Mouse (Mus musculus) adipocyte (in vitro differentiated cells): ENCODE measurements around the gene Bace1.
"Not testable (repeated sequence)": the region's sequence is repeated elsewhere in the genome, so short reads cannot be mapped to it uniquely, and the experiment has no call there.

Source experiments
- DNase-seq: peaks from one replicate; pipeline ENCODE4 v3.0.0-alpha.2; 2016; ENCODE audit warnings: low spot score

The Bace1 gene

DNA sequence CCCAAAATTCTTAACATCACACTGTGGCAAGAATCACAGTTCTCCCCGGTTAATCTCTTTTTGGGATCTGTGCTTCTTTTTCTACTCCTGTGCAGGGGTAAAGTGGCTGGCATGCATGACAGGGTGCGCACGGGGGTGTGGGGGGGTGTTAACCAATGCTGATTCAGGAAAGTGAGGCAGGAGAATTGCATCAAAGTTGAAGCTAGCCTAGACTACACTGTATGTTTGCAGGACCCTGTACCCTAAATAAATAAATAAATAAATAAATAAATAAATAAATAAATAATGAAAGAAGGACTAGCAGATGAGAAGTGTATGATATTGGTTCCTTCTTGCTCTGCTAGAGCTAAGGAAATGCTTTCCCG, 329 bp upstream of the Bace1 start:
- no peak for DNase-seq

DNA sequence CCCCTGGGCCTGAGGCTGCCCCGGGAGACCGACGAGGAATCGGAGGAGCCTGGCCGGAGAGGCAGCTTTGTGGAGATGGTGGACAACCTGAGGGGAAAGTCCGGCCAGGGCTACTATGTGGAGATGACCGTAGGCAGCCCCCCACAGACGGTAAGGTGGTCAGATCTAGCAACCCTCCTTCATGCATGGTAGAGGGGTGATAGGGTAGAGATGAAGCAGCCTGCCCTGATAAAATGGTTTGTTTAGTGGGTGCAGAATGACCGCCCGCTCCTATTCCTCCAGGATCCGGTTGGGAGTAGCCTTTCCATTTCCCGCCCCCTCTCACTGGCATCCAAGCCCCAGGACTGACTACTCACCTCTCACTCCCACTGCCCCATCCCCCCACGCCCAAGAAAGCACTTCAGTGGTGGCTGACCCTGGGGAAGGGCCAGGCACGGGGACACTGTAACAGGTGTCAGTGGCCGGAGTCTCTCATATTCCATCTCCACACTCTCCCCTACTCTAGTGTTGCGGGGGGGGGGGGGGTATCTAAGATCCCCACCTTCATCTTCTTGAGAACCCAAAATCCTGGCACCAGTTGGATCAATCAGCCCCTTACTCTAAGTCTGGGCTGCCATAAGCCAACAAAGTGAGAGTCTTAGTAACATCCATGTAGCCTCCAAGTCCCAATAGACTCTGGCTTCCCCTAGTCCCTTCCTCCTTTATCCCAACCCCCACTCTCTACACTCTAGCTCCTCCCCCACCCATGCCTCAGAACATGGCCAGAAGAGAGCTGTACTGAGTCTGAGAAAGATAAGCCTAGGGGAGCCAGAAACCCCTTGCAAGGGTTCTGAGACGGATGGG, 980 bp downstream of the Bace1 start:
- no peak for DNase-seq

DNA sequence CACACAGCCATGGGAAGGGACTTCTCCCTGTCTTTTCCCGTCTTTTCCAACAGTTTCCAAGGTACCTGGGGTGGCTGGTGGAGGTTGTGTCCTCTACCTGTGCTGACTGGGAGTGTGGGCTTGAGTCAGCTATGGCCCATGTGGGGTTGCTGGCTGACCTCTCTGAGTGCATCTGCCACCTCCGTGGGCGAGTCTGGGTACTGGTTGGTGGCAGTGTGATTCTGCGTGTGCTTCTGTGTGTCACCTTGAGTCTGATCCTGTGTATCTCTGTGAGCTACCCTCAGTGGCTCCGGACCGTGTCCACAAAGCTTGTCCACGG, 1.6 kb downstream of the Bace1 start:
- no peak for DNase-seq

DNA sequence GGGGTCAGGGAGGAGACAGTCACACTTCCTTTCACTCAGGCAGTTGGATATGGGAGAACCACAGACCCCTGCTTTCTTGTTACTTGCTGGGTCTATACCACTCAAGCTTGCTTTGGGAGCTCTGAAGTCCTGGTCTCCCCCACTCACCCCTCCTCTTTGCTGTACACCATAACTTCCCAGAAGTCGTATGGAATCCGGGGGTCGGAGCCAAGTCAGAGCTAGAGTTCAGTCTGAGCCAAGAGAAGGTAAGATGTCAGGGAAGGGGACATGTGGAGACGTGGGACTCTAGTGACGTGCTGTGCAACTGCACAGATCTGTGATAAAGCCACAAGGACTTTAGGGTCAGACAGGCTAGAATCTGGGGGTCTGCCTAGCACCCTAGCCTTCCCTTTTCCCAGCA, 2.0 kb downstream of the Bace1 start:
- no peak for DNase-seq

DNA sequence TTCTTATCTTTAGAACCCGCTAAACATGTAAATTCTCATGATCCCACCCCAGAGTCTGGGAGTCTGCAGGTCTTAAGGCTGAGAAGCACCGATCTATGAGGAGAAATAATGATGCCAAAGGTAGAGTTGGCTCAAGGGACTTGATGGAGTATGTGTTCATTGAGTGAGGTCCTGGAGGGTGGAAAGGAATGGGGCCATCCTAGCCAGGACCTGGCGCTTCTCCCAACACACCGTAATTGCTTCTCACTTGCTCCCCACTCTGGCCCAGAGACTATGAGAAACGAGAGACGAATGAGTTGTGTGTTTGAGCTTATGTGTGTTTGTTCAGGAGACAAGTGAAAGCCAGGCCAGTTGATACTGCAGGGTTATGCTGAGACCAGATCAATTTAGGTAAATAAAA, 3.1 kb downstream of the Bace1 start:
- no peak for DNase-seq

DNA sequence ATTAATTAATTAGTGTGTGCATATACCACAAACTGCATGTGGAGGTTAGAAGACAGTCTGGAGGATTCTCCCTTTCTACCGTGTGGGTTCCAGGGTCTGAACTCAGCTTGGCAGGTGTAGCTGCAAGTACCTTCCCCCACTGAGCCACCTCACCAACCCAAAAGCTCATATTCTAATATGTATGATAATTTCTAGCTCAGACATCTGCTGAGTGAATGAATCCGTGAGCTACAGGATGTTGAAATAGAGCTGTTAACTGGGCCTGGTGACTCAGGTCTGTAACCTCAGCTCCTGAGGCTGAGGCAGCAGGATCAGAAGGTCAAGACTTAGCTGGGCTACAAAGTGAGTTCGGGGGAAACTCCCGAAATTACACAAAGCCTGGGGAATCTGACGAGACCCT, 4.6 kb downstream of the Bace1 start:
- no peak for DNase-seq

DNA sequence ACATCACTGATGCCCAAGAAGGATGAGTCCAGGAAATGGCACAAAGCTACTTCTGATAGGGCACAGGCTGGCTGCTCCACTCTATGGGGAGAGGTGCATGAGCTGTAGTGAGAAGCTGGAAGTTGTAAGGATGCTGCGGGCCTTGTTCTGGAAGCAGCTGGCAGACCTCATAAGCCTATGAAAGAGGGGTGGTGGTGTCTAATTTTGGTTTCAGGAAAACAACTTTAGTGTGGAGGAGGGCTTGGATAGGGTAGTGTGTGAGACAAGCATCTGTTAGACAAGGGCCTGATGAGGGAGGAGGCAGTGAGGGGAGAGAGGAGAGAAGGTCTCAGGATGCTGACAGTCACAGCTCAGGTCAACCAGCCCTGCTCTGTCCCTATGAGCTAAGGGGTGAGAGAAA, 5.4 kb downstream of the Bace1 start:
- DNase-seq: no peak

DNA sequence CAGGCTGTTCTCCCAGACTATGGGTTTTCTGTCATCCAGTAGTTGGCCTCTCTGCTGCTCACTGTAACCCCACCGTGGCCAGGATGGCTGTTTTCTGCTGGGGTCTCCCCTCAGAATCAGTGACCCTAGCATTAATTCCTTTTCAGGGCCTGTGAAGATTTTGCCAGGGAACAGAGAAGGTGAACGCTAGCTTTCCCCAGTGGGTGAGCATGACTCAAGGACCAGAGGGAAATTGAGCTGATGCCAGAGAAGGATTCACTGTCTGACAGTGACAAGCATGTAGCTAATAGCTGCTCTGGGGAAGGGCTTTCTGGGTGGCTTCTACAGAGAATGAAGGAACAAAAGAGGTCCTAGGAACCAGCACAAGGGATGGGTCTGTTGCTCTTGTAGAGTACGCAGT, 7.2 kb downstream of the Bace1 start:
- DNase-seq: no peak

DNA sequence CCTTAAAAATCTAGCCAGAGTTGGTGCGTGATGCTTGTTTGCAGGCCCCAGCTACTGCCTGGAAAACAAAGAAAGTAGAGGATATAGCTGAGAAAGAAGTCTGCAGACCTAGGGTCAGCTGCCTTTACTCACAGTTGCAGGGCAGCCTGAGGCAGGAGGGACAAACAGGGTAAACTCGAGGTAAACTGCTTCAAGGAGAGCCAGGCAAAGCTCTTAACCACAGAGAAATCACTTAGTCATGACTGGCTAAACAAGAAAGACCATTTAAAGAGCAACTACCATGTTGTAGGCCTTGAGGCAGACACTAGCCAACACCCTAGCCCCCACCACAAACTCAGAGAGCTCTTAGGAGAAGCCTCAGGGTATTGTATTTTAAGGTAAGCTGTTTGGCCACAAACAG, 7.8 kb downstream of the Bace1 start:
- DNase-seq: not testable (repeated sequence)

DNA sequence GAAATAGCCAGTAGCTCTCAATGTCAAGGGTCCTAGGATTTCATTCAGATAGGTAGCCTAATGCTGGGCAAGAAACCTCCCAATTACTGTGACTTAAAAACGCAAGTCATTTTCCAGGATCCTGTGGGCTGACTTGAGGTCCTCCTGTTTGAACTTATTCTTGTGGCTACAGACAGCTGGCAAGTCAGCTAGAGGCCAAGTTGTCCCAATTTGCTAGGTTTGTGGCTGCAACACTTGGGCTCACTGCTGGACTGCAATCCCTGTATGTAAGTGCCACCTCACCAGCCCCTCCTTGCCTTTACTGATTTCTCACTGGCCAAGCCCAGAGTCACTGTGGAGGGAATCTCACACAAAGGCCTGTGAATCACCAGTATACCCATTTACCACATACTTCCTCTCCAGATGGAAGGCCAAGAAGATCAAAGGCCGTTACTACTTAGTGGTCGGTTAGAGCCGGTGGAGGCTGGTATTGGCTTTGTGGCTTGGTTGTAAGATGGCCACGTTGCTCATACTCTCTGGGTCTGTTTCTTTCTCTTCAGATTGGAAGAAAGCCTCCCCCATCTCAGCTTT, 8.6 kb downstream of the Bace1 start:
- DNase-seq: peak; percentile 33

DNA sequence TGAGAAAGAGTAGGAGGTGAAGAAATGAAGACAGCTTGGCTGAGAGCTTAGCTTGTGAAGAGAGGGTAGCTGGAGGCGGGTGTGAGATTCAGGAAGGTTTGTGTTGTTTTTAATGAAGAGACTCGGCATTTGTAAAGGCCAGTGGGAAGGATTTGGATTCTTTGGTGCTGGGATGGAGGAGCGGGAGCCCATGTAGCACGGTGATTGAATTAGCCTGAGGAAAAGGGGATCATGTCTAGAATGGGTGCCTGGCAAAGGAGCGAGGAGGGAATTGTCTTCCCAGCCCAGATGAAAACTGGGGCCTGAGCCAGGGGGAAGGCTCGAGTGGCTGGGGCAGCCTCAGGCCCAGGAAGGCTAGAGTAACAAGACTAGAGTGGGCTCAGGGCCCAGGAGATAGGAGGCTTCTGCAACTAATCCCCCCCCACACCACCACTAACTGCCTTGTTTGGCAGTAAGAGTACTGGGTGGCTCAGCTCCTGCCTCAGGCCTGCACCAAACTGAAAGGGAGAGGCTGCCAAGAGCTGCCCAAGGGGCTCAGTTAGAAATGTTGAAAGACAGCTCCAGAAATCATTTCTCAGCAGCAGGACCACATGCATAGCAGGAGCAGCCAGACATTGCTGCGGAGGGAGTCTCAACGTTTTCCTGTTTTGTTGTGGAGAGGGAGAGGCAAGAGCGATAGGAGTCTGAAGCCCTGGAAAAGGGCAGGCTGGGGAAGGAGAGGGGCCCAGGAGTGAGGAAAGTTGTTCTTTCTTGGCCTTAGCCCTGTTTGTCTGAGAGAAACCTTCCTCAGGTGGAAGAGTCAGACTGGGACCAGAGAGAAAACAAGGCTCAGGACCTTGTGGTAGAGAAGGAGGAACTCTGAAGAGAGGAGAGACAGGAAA, 11.4 kb downstream of the Bace1 start:
- DNase-seq: peak; percentile 57

DNA sequence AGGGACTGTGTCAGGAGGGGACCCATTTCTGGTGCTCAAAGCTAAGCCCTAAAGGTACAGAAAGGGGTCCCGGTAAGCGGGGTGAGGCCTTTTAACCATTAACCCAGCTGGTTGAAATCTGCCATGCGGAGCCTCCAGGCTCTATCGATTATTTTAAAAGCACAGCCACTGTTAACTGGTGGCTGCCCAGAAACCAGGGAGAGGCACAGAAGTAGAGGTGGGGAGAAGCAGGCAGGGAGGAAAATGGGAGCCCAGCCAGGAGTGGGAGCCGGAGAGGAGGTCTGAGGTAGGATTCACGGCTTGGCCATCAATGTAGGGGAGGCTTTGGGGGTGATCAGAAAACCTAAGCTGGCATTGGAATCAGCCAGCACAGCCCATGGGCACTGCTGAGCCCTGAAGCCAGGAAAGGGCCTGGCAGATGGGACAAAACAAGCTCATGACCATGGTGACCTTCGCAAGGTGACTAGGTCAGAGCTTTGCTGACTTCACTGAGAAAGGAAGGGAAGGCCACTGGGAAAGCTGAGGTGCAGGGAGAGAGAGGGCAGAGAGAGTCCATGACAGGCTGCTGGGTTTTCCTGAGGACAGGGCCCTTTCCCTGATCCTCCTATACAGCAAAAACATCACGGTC, 12.3 kb downstream of the Bace1 start:
- no peak for DNase-seq

DNA sequence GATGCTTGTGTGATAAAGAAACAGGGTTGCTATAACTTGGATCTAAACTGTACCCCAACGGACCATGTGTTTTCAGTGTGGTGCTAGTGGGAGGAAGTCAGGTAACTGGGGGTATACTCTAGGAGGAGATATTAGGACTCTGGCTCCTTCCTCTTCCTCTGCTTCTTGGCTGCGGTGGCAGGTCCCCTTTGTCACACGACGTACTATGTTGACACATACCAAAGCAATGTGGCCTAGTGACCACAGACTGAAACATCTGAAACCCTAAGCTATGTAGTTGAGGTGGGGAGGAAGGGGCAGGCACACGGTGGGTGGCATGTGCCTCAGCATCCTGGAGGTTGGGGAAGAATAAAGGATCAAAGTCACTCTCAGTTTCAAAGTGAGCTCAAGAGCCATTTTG, 12.9 kb downstream of the Bace1 start:
- no peak for DNase-seq

DNA sequence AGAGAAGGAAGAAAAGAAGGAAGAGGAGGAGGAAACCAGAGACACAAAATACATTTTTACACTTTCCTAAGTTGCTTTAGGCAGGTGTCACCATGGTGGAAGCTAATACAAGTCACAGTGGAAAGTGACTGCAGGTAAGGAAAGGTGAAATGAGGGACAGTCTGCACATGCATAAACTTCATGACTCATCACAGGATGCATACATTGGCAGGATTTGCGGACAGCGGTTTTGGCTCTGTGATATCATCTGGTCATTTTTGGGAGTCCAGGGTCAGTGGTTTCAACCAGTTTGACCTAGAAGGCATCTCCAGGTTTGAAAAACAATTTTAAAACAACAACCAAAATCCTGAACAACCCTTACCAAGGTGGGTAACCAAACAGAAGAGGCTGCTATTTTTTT, 13.4 kb downstream of the Bace1 start:
- DNase-seq: no peak

DNA sequence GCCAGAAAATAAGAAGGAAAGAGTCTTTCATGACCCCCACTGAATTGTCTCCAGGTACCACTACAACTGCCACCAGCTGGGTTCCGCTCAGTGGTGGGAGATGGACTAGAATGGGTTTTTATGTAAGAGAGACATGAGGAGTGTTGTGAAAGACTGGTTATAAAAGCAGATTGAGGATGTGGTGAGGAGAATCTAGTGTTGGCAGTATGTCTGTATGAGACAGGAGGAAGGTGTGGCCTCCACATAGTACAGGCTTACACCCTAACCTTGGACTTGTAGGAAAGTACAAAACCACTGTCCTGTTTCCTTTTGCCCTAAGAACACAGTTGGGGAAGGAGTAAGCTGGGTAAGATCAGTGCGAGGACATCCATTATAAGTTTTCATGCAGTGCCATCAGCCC, 15.3 kb downstream of the Bace1 start:
- no peak for DNase-seq

DNA sequence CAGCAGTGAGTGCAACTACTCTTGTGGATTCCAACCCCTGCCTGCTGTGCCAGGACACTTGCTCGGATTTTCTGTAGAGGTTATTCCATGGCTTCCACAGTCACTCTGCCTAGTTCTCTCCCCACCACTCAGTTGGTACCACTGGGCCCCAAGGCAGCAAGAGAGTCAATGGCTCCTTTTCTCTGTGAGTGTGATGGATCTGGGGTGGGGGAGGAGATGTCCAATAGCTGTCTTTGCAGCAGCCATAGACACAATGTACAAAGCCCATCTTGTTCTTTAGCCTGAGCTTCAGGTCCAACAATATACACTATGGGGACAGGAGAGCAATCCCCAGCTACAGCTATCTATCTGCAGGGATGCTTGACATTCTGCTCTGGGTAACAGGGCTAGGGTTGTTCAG, 15.8 kb downstream of the Bace1 start:
- no peak for DNase-seq

DNA sequence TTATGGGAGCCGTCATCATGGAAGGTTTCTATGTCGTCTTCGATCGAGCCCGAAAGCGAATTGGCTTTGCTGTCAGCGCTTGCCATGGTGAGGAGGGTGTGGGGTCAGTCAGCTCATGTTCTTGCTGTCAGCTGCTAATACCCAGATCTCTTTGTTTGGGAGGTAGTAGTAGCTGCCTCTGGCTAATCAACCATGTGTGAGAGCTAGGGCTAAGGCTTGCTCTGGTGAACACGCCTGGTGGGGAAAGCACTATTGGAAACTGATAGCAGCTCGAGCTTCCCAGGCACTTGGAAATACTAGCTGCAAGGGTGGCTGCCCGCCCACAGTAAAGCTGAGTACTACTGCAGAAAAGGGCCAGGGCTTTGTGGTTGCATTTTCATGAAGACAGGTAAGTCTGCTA, 21.0 kb downstream of the Bace1 start:
- no peak for DNase-seq

DNA sequence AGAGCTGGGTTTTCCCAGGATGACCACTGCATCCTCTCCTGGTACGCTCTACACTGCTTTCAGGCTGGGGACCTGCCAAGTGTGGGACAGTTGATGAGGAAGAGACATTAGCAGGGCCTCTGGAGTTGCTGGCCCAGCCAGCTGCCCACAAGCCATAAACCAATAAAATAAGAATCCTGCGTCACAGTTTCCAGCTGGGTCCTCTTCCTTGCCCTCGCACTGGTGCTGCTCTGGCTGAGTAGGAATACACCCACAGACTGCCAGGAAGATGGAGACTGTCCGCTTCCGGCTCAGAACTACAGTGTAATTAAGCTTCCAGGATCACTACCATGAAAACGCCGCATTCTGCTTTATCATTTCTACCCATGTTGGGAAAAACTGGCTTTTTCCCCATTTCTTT, 23.4 kb downstream of the Bace1 start:
- no peak for DNase-seq

DNA sequence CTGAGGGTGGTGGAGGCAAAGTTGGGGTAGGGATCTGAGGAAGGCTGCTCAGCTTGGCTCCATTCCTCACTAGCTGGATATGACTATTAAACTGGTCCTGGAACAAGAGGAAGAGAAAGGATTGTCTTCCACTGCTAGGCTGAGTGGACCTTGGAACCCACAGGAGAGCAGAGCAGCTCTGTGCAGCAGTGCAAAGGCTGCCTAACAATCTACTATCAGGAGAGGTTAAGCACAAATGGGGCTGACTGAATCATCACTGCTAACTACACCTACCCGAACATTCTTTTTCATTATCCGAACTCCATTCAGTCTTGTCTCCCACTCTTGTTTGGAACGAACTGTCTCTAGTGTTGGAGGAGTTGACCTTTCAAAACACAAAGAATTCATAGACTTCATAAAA, 30.8 kb downstream of the Bace1 start:
- no peak for DNase-seq

DNA sequence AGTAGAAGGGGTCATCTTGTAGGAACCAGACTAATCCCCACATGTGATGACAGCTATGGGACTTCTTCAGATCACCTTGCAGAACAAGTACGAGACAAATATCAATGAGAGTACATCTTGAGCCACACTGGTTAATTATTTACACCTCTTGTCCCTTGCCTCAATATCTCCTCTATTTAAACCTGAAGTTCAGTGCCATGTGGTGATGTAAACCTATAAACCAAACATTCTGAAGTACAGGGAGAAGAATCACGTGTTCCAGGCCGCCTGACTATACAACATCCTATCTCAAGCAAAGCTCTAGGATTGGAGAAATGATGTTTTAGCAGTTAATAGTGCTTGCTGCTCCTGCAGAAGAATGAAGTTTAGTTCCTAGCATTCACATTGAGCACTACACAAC, 31.9 kb downstream of the Bace1 start:
- no peak for DNase-seq

DNA sequence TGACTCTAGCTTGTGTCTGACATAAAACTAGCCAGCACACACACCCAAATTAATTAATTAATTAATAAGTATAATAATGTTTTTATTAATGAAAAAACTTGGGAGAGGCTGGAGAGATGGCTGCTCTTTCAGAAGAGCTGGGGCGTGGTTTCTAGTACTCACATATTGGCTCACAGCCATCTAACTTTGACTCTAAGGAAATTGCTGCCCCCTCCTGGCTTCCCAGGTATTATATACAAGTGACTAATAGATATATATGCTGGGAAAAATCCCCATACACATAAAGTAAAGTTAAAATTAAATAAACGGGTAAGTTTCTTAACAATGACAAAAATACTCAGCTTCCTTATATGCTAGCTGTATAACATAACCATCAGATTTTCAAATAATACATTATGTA, 39.5 kb downstream of the Bace1 start:
- DNase-seq: peak; percentile 61

DNA sequence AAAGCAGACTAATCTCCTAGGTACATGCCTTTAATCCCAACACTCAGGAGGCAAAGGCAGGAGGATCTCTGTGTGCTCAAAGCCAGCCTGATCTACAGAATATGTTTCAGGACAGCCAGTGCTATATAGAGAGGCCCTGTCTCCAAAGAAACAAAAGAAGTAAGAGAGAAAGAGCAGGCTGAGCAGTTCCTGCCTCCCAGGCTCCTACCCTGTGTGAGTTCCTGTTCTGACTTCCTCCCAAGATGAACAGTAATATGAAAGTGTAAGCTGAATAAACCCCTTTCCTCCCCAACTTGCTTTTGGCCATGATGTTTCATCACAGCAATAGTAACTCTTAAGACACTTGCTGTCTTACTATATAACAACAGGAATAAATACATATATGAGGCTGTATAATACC, 55.3 kb downstream of the Bace1 start:
- no peak for DNase-seq

DNA sequence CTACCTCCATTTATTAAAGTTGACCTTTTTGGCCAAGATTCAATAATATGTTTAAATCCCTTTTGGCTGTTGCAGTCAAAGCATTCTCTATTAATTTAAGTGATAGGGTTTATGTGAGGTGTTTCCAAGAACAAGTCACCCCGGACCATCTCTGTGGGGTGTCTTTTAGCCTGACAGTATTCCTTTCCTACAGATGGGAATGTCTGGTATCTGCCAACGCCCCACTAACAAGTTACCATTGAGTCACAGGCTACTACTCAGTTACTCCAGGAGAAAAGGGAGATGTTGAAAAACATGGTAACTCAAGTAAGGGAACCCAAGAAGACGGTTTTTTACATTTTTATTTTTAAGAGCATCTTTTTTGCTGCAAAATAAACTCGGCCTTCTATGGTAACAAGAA, 66.8 kb downstream of the Bace1 start:
- DNase-seq: no peak
